Mouse (Mus musculus) intestine, embryonic 14.5 days (tissue): ENCODE measurements at regions not wholly inside any gene's neighbourhood (a gene's known extent, or its start where the extent isn't known, plus 50 kb on each side); places are given as distances from the start of the nearest gene placed in this dataset.
"Not testable (repeated sequence)": the region's sequence is repeated elsewhere in the genome, so short reads cannot be mapped to it uniquely, and the experiment has no call there.

Source experiments
- ATAC-seq: fragments of 200-750 bp; cut with Nextera tagmentation; replicated peaks from 2 replicates; pipeline ENCODE4 v1.8.0; 2017; ENCODE audit warnings: low read depth, moderate number of reproducible peaks, moderate TSS enrichment, moderate library complexity; ENCODE audit not compliant: low FRiP score, low TSS enrichment
- DNase-seq: peaks from one replicate; pipeline ENCODE4 v3.0.0-alpha.2; 2018; ENCODE audit warnings: low spot score
- H3K27ac ChIP-seq: fragments of 300-500 bp; sonication (generic); 2 replicates; pipeline ENCODE4 v1.5.1; 2014; ENCODE audit warnings: low read depth, mild to moderate bottlenecking, control low read depth
- H3K27me3 ChIP-seq: fragments of 300-500 bp; sonication (generic); replicated peaks from 2 replicates; pipeline ENCODE4 v1.6.1; 2014; ENCODE audit warnings: low read length, control low read depth; ENCODE audit not compliant: control insufficient read depth, insufficient read depth
- H3K36me3 ChIP-seq: fragments of 300-500 bp; sonication (generic); 2 replicates; pipeline ENCODE4 v1.6.1; 2014; ENCODE audit warnings: low read length, control low read depth; ENCODE audit not compliant: control insufficient read depth, insufficient read depth
- H3K4me1 ChIP-seq: fragments of 300-500 bp; sonication (generic); replicated peaks from 2 replicates; pipeline ENCODE4 v1.6.1; 2014; ENCODE audit warnings: low read length, control low read depth, mixed read lengths; ENCODE audit not compliant: control insufficient read depth, insufficient read depth
- H3K4me2 ChIP-seq: fragments of 300-500 bp; sonication (generic); 2 replicates; pipeline ENCODE4 v1.6.1; 2014; ENCODE audit warnings: low read length
- H3K4me3 ChIP-seq: fragments of 300-500 bp; sonication (generic); 2 replicates; pipeline ENCODE4 v1.5.1; 2014; ENCODE audit warnings: low read depth, low read length, control low read depth, mixed read lengths
- H3K9ac ChIP-seq: fragments of 300-500 bp; sonication (generic); 2 replicates; pipeline ENCODE4 v1.6.1; 2014; ENCODE audit warnings: mild to moderate bottlenecking, low read length
- H3K9me3 ChIP-seq: fragments of 300-500 bp; sonication (generic); 2 replicates; pipeline ENCODE4 v1.6.1; 2016; ENCODE audit warnings: low read length, control low read depth; ENCODE audit not compliant: control insufficient read depth
- WGBS: fragments of 180-500 bp; shearing (Covaris S2); extraction: QIAGEN DNeasy Blood & Tissue Kit; methylation state at CpG from one replicate; pipeline ENCODE4 v1.1.7; 2014; 5-methylcytosine and 5-hydroxymethylcytosine counted together

GRCm38 (mm10) chr4:44424831-44425704, 124.4 kb downstream of the Melk start:
- Histone ChIP-seq H3K4me2 (peak overlapping the region; percentile 62), H3K9ac (no peak overlapping the region), H3K36me3 (no peaks in the 10 kb centered on the region), H3K27ac (no peak overlapping the region), H3K9me3 (no peaks in the 10 kb centered on the region), H3K4me3 (peak overlapping the region; percentile 31), H3K4me1 (peaks cover 6% of the 10 kb centered on the region; the same call in 1 of the 2 replicates), H3K27me3 (peaks cover 51% of the 10 kb centered on the region)
- DNase-seq: peak; percentile 72
- no peak for ATAC-seq
- under 1% methylated on average over 53 of the region's 56 CpGs for WGBS

GRCm38 (mm10) chr4:44434593-44434992, 133.9 kb downstream of the Melk start:
- ATAC-seq: no peak
- Histone ChIP-seq H3K4me3 (no peak overlapping the region), H3K27ac (no peak overlapping the region), H3K9me3 (no peaks in the 10 kb centered on the region), H3K27me3 (no peaks in the 10 kb centered on the region), H3K4me1 (no peaks in the 10 kb centered on the region), H3K4me2 (no peak overlapping the region), H3K9ac (no peak overlapping the region), H3K36me3 (no peaks in the 10 kb centered on the region)
- peak; percentile 71 for DNase-seq
- WGBS: 25% methylated on average over 9 of the region's 9 CpGs

GRCm38 (mm10) chr4:44445511-44445910, 144.8 kb downstream of the Melk start:
- Histone ChIP-seq H3K9me3 (no peaks in the 10 kb centered on the region), H3K27ac (no peak overlapping the region), H3K9ac (no peak overlapping the region), H3K27me3 (no peaks in the 10 kb centered on the region), H3K36me3 (no peaks in the 10 kb centered on the region), H3K4me3 (no peak overlapping the region), H3K4me2 (no peak overlapping the region), H3K4me1 (no peaks in the 10 kb centered on the region)
- no peak for ATAC-seq
- WGBS: 18% methylated on average over 4 of the region's 4 CpGs
- no peak for DNase-seq

- 56% methylated on average over 10 of the region's 10 CpGs for WGBS
- ATAC-seq (no peak), DNase-seq (no peak)
- Histone ChIP-seq H3K4me3 (no peak overlapping the region), H3K9ac (no peak overlapping the region), H3K4me1 (no peaks in the 10 kb centered on the region), H3K27me3 (no peaks in the 10 kb centered on the region), H3K27ac (no peak overlapping the region), H3K4me2 (no peak overlapping the region), H3K9me3 (no peaks in the 10 kb centered on the region), H3K36me3 (no peaks in the 10 kb centered on the region)
Observed at GRCm38 (mm10) chr4:44450881-44451532, 150.3 kb downstream of the Melk start.

GRCm38 (mm10) chr4:44452043-44452618, 151.5 kb downstream of the Melk start:
- H3K9me3 ChIP-seq: no peaks in the 10 kb centered on the region
- no peak overlapping the region for H3K9ac ChIP-seq
- DNase-seq (no peak), ATAC-seq (no peak)
- no peak overlapping the region for H3K4me2 ChIP-seq
- no peak overlapping the region for H3K27ac ChIP-seq
- WGBS: 52% methylated on average over 8 of the region's 8 CpGs
- H3K27me3 ChIP-seq: no peaks in the 10 kb centered on the region
- no peak overlapping the region for H3K4me3 ChIP-seq
- H3K4me1 ChIP-seq: no peaks in the 10 kb centered on the region
- H3K36me3 ChIP-seq: no peaks in the 10 kb centered on the region

- ATAC-seq: no peak
- H3K4me1 ChIP-seq: no peaks in the 10 kb centered on the region
- DNase-seq: no peak
- no peaks in the 10 kb centered on the region for H3K27me3 ChIP-seq
- no peak overlapping the region for H3K27ac ChIP-seq
- H3K9me3 ChIP-seq: no peaks in the 10 kb centered on the region
- no peak overlapping the region for H3K4me3 ChIP-seq
- H3K9ac ChIP-seq: no peak overlapping the region
- H3K36me3 ChIP-seq: no peaks in the 10 kb centered on the region
- H3K4me2 ChIP-seq: no peak overlapping the region
- 83% methylated on average over 11 of the region's 11 CpGs for WGBS
Observed at GRCm38 (mm10) chr4:44453552-44453951, 152.9 kb downstream of the Melk start.

GRCm38 (mm10) chr4:44455851-44456250, 155.2 kb downstream of the Melk start:
- Histone ChIP-seq H3K9ac (no peak overlapping the region), H3K9me3 (no peaks in the 10 kb centered on the region), H3K4me2 (no peak overlapping the region), H3K4me1 (no peaks in the 10 kb centered on the region), H3K27ac (no peak overlapping the region), H3K4me3 (no peak overlapping the region), H3K36me3 (no peaks in the 10 kb centered on the region), H3K27me3 (no peaks in the 10 kb centered on the region)
- ATAC-seq (no peak), DNase-seq (no peak)
- WGBS: 92% methylated on average over 2 of the region's 2 CpGs

GRCm38 (mm10) chr4:44473511-44473910, 172.8 kb downstream of the Melk start:
- H3K27me3 ChIP-seq, H3K27ac ChIP-seq, H3K4me1 ChIP-seq, H3K9ac ChIP-seq, ATAC-seq, DNase-seq, H3K4me3 ChIP-seq, H3K9me3 ChIP-seq, H3K36me3 ChIP-seq, H3K4me2 ChIP-seq: not testable (repeated sequence)
- 91% methylated on average over 21 of the region's 21 CpGs for WGBS
